Mouse (Mus musculus): Measurements from ENCODE around the gene Tenm3. TPM values are rescaled to one million over a fixed set of nuclear protein-coding genes. Genes with fewer than 3 reads are reported as not detected.

Gene Tenm3
- polyA plus RNA-seq, 1 experiment, result 2.3 TPM

- Histone ChIP-seq H3K27ac (ENCODE audit: control insufficient read depth, insufficient read depth, low read length) (no peak overlapping the region), H3K4me3 (ENCODE audit: control insufficient read depth, insufficient read depth, low read length) (no peak overlapping the region), H3K27me3 (ENCODE audit: control insufficient read depth, insufficient read depth, low read length) (no peaks in the 10 kb centered on the region), H3K36me3 (ENCODE audit: control insufficient read depth, insufficient read depth, low read length) (no peaks in the 10 kb centered on the region), H3K4me1 (replicated peaks; ENCODE audit: control insufficient read depth, insufficient read depth, low read length) (no peaks in the 10 kb centered on the region)
- no peak for DNase-seq
- 82% methylated on average over 8 of the region's 8 CpGs for WGBS
- TF ChIP-seq CTCF (IDR thresholded peaks at IDR 0.05; ENCODE audit: borderline replicate concordance, control insufficient read depth, extremely low read depth, insufficient read depth, low read length, poor library complexity), result no peak
- TF ChIP-seq POLR2A (IDR thresholded peaks at IDR 0.05; ENCODE audit: control insufficient read depth, extremely low read depth, insufficient read depth, low read length, poor library complexity), result no peak
These were observed 6.7 kb upstream of the Tenm3 start for GRCm38 (mm10) chr8:48850223-48851010.

GRCm38 (mm10) chr8:48849091-48849616 is 5.4 kb upstream of the Tenm3 start:
- 85% methylated on average over 6 of the region's 6 CpGs for WGBS

GRCm38 (mm10) chr8:48844961-48845360 is 1.2 kb upstream of the Tenm3 start:
- WGBS, result 10% methylated on average over 12 of the region's 12 CpGs
- Histone ChIP-seq H3K4me1 (replicated peaks; ENCODE audit: control insufficient read depth, insufficient read depth, low read length) (no peaks in the 10 kb centered on the region), H3K27me3 (ENCODE audit: control insufficient read depth, insufficient read depth, low read length) (peaks cover 4% of the 10 kb centered on the region; the same call in 1 of the 2 replicates), H3K4me3 (ENCODE audit: control insufficient read depth, insufficient read depth, low read length) (no peak overlapping the region), H3K36me3 (ENCODE audit: control insufficient read depth, insufficient read depth, low read length) (no peaks in the 10 kb centered on the region), H3K27ac (ENCODE audit: control insufficient read depth, insufficient read depth, low read length) (no peak overlapping the region)
- no peak for DNase-seq
- TF ChIP-seq CTCF (IDR thresholded peaks at IDR 0.05; ENCODE audit: borderline replicate concordance, control insufficient read depth, extremely low read depth, insufficient read depth, low read length, poor library complexity), result no peak
- no peak for TF ChIP-seq POLR2A (IDR thresholded peaks at IDR 0.05; ENCODE audit: control insufficient read depth, extremely low read depth, insufficient read depth, low read length, poor library complexity)

More at GRCm38 (mm10) chr8:48849091-48849616, 5.4 kb upstream of the Tenm3 start:
- no peak overlapping the region for H3K27ac ChIP-seq (ENCODE audit: control insufficient read depth, insufficient read depth, low read length)
- no peak for DNase-seq
- H3K27me3 ChIP-seq (ENCODE audit: control insufficient read depth, insufficient read depth, low read length), result no peaks in the 10 kb centered on the region
- H3K4me3 ChIP-seq (ENCODE audit: control insufficient read depth, insufficient read depth, low read length), result no peak overlapping the region
- H3K36me3 ChIP-seq (ENCODE audit: control insufficient read depth, insufficient read depth, low read length), result no peaks in the 10 kb centered on the region
- TF ChIP-seq POLR2A (IDR thresholded peaks at IDR 0.05; ENCODE audit: control insufficient read depth, extremely low read depth, insufficient read depth, low read length, poor library complexity) (no peak), CTCF (IDR thresholded peaks at IDR 0.05; ENCODE audit: borderline replicate concordance, control insufficient read depth, extremely low read depth, insufficient read depth, low read length, poor library complexity) (no peak)
- H3K4me1 ChIP-seq (replicated peaks; ENCODE audit: control insufficient read depth, insufficient read depth, low read length), result no peaks in the 10 kb centered on the region

- 6% methylated on average over 14 of the region's 14 CpGs for WGBS
- no peak for DNase-seq
- H3K36me3 ChIP-seq (ENCODE audit: control insufficient read depth, insufficient read depth, low read length), result no peaks in the 10 kb centered on the region
- TF ChIP-seq CTCF (IDR thresholded peaks at IDR 0.05; ENCODE audit: borderline replicate concordance, control insufficient read depth, extremely low read depth, insufficient read depth, low read length, poor library complexity) (no peak), POLR2A (IDR thresholded peaks at IDR 0.05; ENCODE audit: control insufficient read depth, extremely low read depth, insufficient read depth, low read length, poor library complexity) (no peak)
- H3K27me3 ChIP-seq (ENCODE audit: control insufficient read depth, insufficient read depth, low read length), result peaks cover 4% of the 10 kb centered on the region; the same call in 1 of the 2 replicates
- H3K27ac ChIP-seq (ENCODE audit: control insufficient read depth, insufficient read depth, low read length), result no peak overlapping the region
- no peaks in the 10 kb centered on the region for H3K4me1 ChIP-seq (replicated peaks; ENCODE audit: control insufficient read depth, insufficient read depth, low read length)
- H3K4me3 ChIP-seq (ENCODE audit: control insufficient read depth, insufficient read depth, low read length), result no peak overlapping the region
These were observed 687 bp upstream of the Tenm3 start for GRCm38 (mm10) chr8:48844370-48844905.

- Histone ChIP-seq H3K4me1 (replicated peaks; ENCODE audit: control insufficient read depth, insufficient read depth, low read length) (no peaks in the 10 kb centered on the region), H3K27ac (ENCODE audit: control insufficient read depth, insufficient read depth, low read length) (no peak overlapping the region), H3K36me3 (ENCODE audit: control insufficient read depth, insufficient read depth, low read length) (no peaks in the 10 kb centered on the region), H3K4me3 (ENCODE audit: control insufficient read depth, insufficient read depth, low read length) (peak overlapping the region; percentile 38), H3K27me3 (ENCODE audit: control insufficient read depth, insufficient read depth, low read length) (peaks cover 4% of the 10 kb centered on the region; the same call in 1 of the 2 replicates)
- no peak for DNase-seq
- 1% methylated on average over 79 of the region's 93 CpGs for WGBS
- TF ChIP-seq POLR2A (IDR thresholded peaks at IDR 0.05; ENCODE audit: control insufficient read depth, extremely low read depth, insufficient read depth, low read length, poor library complexity) (no peak), CTCF (IDR thresholded peaks at IDR 0.05; ENCODE audit: borderline replicate concordance, control insufficient read depth, extremely low read depth, insufficient read depth, low read length, poor library complexity) (no peak)
These were observed 490 bp downstream of the Tenm3 start for GRCm38 (mm10) chr8:48842991-48843930.

All from thymus, adult 2 months (tissue).